Mouse (Mus musculus) adrenal gland, adult 8-10 months (tissue): ENCODE results near the gene Tbc1d22a. TPM values are rescaled to one million over a fixed set of nuclear protein-coding genes. Genes with fewer than 3 reads are reported as not detected.

Experiments used
- DNase-seq: peaks from one replicate; pipeline ENCODE4 v3.0.0; 2022
- total RNA-seq, 4 experiments: library from RNA; stranded (reverse); gene quantifications; 2 replicates each; pipeline ENCODE4 v1.2.4; 2022

Tbc1d22a gene
- total RNA-seq, 4 experiments from 2014 or later: 36.6 to 49.1 (median 43.4) TPM

GRCm38 (mm10) chr15:86513336-86513735, 299.1 kb downstream of the Tbc1d22a start:
- DNase-seq: no peak

GRCm38 (mm10) chr15:86520201-86520600, 305.9 kb downstream of the Tbc1d22a start:
- DNase-seq: no peak

- DNase-seq: no peak
These were observed 321.1 kb downstream of the Tbc1d22a start for GRCm38 (mm10) chr15:86535356-86535755.

GRCm38 (mm10) chr15:86542371-86542770, 328.1 kb downstream of the Tbc1d22a start:
- DNase-seq: no peak

GRCm38 (mm10) chr15:86544122-86544795, 330.0 kb downstream of the Tbc1d22a start:
- DNase-seq: no peak

Other genes starting within 250 kb of the Tbc1d22a start
- 10 to 100 TPM in 2 of 4 experiments, 1 to 10 TPM in 2; 5.2 to 16.1 (median 8.7) TPM for gene Celsr1, start 180.7 kb upstream of the Tbc1d22a start, total RNA-seq
- 10 to 100 TPM; 15.4 to 22.2 (median 17.5) TPM for gene Gramd4, start 156.8 kb upstream of the Tbc1d22a start, total RNA-seq
- gene Cerk, start 28.3 kb upstream of the Tbc1d22a start, total RNA-seq: 10 to 100 TPM; 33.3 to 53.8 (median 43.4) TPM